Mouse (Mus musculus): Measurements from ENCODE around the gene Ovca2. TPM values are rescaled to one million over a fixed set of nuclear protein-coding genes. Genes with fewer than 3 reads are reported as not detected.

Ovca2 gene
- polyA plus RNA-seq, 1 experiment from 2014 or later = 26.7 TPM

- 20% methylated on average over 11 of the region's 11 CpGs for WGBS
- Histone ChIP-seq H3K27ac (ENCODE audit: low read length) (peak overlapping the region; percentile 91), H3K9ac (replicated peaks; ENCODE audit: low read depth, low read length) (no peak overlapping the region)
These were observed 31.4 kb downstream of the Ovca2 start for GRCm38 (mm10) chr11:75147106-75147845.

GRCm38 (mm10) chr11:75145841-75146240 is 32.8 kb downstream of the Ovca2 start:
- no peak overlapping the region for H3K4me3 ChIP-seq (ENCODE audit: low read depth, low read length)
- H3K36me3 ChIP-seq (ENCODE audit: control insufficient read depth, insufficient read depth, low read length) = peaks cover 13% of the 10 kb centered on the region
- H3K27ac ChIP-seq (ENCODE audit: low read length) = peak overlapping the region; percentile 30; the same call in 1 of the 2 replicates
- 69% methylated on average over 2 of the region's 2 CpGs for WGBS
- no peaks in the 10 kb centered on the region for H3K27me3 ChIP-seq (ENCODE audit: control insufficient read depth, insufficient read depth, low read length)
- peaks cover 52% of the 10 kb centered on the region for H3K4me1 ChIP-seq (ENCODE audit: control insufficient read depth, insufficient read depth, low read length)
- H3K9me3 ChIP-seq (ENCODE audit: control insufficient read depth, low read depth, low read length) = no peaks in the 10 kb centered on the region
- H3K9ac ChIP-seq (replicated peaks; ENCODE audit: low read depth, low read length) = no peak overlapping the region
- H3K4me2 ChIP-seq (replicated peaks; ENCODE audit: low read depth, low read length) = no peak overlapping the region
- no peak for ATAC-seq (ENCODE audit: insufficient number of reproducible peaks, insufficient read depth, low FRiP score, low read depth)

More at GRCm38 (mm10) chr11:75147106-75147845, 31.4 kb downstream of the Ovca2 start:
- H3K4me2 ChIP-seq (replicated peaks; ENCODE audit: low read depth, low read length) = 0 out of 2 replicates have a peak overlapping the region, but pooled peaks have one; percentile 3
- no peaks in the 10 kb centered on the region for H3K27me3 ChIP-seq (ENCODE audit: control insufficient read depth, insufficient read depth, low read length)
- peaks cover 38% of the 10 kb centered on the region for H3K4me1 ChIP-seq (ENCODE audit: control insufficient read depth, insufficient read depth, low read length)
- no peak overlapping the region for H3K4me3 ChIP-seq (ENCODE audit: low read depth, low read length)
- H3K9me3 ChIP-seq (ENCODE audit: control insufficient read depth, low read depth, low read length) = no peaks in the 10 kb centered on the region
- peak; percentile 76 for ATAC-seq (ENCODE audit: insufficient number of reproducible peaks, insufficient read depth, low FRiP score, low read depth)
- peaks cover 13% of the 10 kb centered on the region for H3K36me3 ChIP-seq (ENCODE audit: control insufficient read depth, insufficient read depth, low read length)

GRCm38 (mm10) chr11:75142749-75143148 is 35.9 kb downstream of the Ovca2 start:
- H3K9ac ChIP-seq (replicated peaks; ENCODE audit: low read depth, low read length) = no peak overlapping the region
- H3K27me3 ChIP-seq (ENCODE audit: control insufficient read depth, insufficient read depth, low read length) = no peaks in the 10 kb centered on the region
- peaks cover 66% of the 10 kb centered on the region for H3K4me1 ChIP-seq (ENCODE audit: control insufficient read depth, insufficient read depth, low read length)
- WGBS = 56% methylated on average over 4 of the region's 4 CpGs
- peak overlapping the region; percentile 91; the same call in 1 of the 2 replicates for H3K27ac ChIP-seq (ENCODE audit: low read length)
- no peak overlapping the region for H3K4me3 ChIP-seq (ENCODE audit: low read depth, low read length)
- no peak overlapping the region for H3K4me2 ChIP-seq (replicated peaks; ENCODE audit: low read depth, low read length)
- ATAC-seq (ENCODE audit: insufficient number of reproducible peaks, insufficient read depth, low FRiP score, low read depth) = 0 out of 2 replicates have a peak, but pooled peaks have one; percentile 23
- H3K36me3 ChIP-seq (ENCODE audit: control insufficient read depth, insufficient read depth, low read length) = peaks cover 13% of the 10 kb centered on the region
- H3K9me3 ChIP-seq (ENCODE audit: control insufficient read depth, low read depth, low read length) = no peaks in the 10 kb centered on the region

DNA sequence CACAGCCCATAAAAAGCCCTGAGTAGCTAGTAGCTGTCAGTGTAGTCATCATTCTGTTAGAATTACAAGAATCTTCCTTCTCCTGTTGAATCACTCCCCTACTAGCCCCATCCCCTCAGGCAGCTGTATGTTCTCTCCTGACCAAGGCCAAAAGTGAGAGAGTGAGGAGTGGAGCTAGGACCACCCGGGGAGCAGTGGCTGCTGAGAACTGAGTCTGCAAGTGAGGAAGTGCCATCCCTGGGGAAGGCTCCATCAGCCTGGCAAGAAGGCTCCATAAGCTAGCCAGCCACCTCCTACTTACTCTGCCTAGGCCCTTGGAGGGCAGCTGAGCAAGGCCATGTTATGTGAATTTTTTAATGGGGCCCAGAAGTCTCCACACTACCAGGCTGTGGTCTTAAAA is 36.7 kb downstream of the Ovca2 start:
- no peaks in the 10 kb centered on the region for H3K9me3 ChIP-seq (ENCODE audit: control insufficient read depth, low read depth, low read length)
- H3K9ac ChIP-seq (replicated peaks; ENCODE audit: low read depth, low read length) = no peak overlapping the region
- peaks cover 13% of the 10 kb centered on the region for H3K36me3 ChIP-seq (ENCODE audit: control insufficient read depth, insufficient read depth, low read length)
- 20% methylated on average over 1 of the region's 1 CpGs for WGBS
- peak overlapping the region; percentile 91 for H3K27ac ChIP-seq (ENCODE audit: low read length)
- peak; percentile 46; the same call in 1 of the 2 replicates for ATAC-seq (ENCODE audit: insufficient number of reproducible peaks, insufficient read depth, low FRiP score, low read depth)
- no peaks in the 10 kb centered on the region for H3K27me3 ChIP-seq (ENCODE audit: control insufficient read depth, insufficient read depth, low read length)
- peaks cover 57% of the 10 kb centered on the region for H3K4me1 ChIP-seq (ENCODE audit: control insufficient read depth, insufficient read depth, low read length)
- no peak overlapping the region for H3K4me3 ChIP-seq (ENCODE audit: low read depth, low read length)
- no peak overlapping the region for H3K4me2 ChIP-seq (replicated peaks; ENCODE audit: low read depth, low read length)

GRCm38 (mm10) chr11:75141038-75141437 is 37.6 kb downstream of the Ovca2 start:
- no peak overlapping the region for H3K9ac ChIP-seq (replicated peaks; ENCODE audit: low read depth, low read length)
- H3K4me3 ChIP-seq (ENCODE audit: low read depth, low read length) = no peak overlapping the region
- H3K27ac ChIP-seq (ENCODE audit: low read length) = peak overlapping the region; percentile 91
- H3K4me2 ChIP-seq (replicated peaks; ENCODE audit: low read depth, low read length) = no peak overlapping the region
- H3K36me3 ChIP-seq (ENCODE audit: control insufficient read depth, insufficient read depth, low read length) = peaks cover 13% of the 10 kb centered on the region
- 50% methylated on average over 3 of the region's 3 CpGs for WGBS
- no peaks in the 10 kb centered on the region for H3K27me3 ChIP-seq (ENCODE audit: control insufficient read depth, insufficient read depth, low read length)
- no peak for ATAC-seq (ENCODE audit: insufficient number of reproducible peaks, insufficient read depth, low FRiP score, low read depth)
- no peaks in the 10 kb centered on the region for H3K9me3 ChIP-seq (ENCODE audit: control insufficient read depth, low read depth, low read length)
- H3K4me1 ChIP-seq (ENCODE audit: control insufficient read depth, insufficient read depth, low read length) = peaks cover 55% of the 10 kb centered on the region

- H3K9me3 ChIP-seq (ENCODE audit: control insufficient read depth, low read depth, low read length) = no peaks in the 10 kb centered on the region
- no peaks in the 10 kb centered on the region for H3K27me3 ChIP-seq (ENCODE audit: control insufficient read depth, insufficient read depth, low read length)
- ATAC-seq (ENCODE audit: insufficient number of reproducible peaks, insufficient read depth, low FRiP score, low read depth) = no peak
- H3K27ac ChIP-seq (ENCODE audit: low read length) = peak overlapping the region; percentile 91; the same call in 1 of the 2 replicates
- H3K4me2 ChIP-seq (replicated peaks; ENCODE audit: low read depth, low read length) = no peak overlapping the region
- H3K4me1 ChIP-seq (ENCODE audit: control insufficient read depth, insufficient read depth, low read length) = peaks cover 51% of the 10 kb centered on the region
- no peak overlapping the region for H3K9ac ChIP-seq (replicated peaks; ENCODE audit: low read depth, low read length)
- 53% methylated on average over 5 of the region's 5 CpGs for WGBS
- no peak overlapping the region for H3K4me3 ChIP-seq (ENCODE audit: low read depth, low read length)
- H3K36me3 ChIP-seq (ENCODE audit: control insufficient read depth, insufficient read depth, low read length) = peaks cover 13% of the 10 kb centered on the region
These were observed 38.2 kb downstream of the Ovca2 start for GRCm38 (mm10) chr11:75140431-75140830.

DNA sequence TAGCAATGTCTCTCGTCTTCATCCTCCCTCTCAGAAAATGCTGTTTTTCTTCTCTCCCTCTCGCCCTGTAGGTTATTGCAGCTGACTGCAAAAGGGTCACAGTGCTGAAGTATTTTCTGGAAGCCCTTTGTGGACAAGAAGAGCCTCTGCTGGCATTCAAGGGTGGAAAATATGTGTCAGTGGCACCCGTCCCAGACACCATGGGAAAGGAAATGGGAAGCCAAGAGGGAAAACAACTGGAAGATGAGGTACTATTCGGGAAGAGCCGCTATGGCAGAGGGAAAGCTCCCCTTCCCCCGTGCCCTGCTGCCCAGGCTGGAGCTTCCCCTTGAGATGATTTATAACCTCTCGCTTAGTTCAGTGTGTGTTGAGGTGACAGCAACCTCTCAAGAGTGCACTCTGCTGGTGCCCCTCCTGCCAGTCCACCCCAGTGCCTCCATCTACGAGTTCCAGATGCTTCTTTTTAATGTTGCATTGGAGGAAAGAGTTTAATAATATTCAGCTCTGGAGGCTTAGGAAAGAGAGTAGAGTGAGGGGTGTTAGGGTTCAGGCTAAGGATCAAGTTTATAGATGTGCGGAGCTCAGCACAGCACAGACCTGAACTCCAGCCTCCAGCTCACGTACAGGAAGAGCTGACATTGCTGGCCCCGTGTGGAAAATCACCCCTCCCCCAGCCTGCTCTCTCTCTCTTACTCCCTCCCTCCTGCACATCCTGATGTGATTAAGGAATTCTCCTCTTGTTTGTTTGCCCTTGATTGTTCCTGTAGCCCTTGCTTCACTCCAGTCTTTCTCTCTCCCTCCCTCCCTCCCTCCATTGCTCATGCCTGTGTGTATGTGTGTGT is 39.3 kb downstream of the Ovca2 start:
- Histone ChIP-seq H3K4me1 (ENCODE audit: control insufficient read depth, insufficient read depth, low read length) (peaks cover 52% of the 10 kb centered on the region), H3K36me3 (ENCODE audit: control insufficient read depth, insufficient read depth, low read length) (peaks cover 13% of the 10 kb centered on the region), H3K4me3 (ENCODE audit: low read depth, low read length) (no peak overlapping the region), H3K9me3 (ENCODE audit: control insufficient read depth, low read depth, low read length) (no peaks in the 10 kb centered on the region), H3K4me2 (replicated peaks; ENCODE audit: low read depth, low read length) (no peak overlapping the region), H3K27ac (ENCODE audit: low read length) (peak overlapping the region; percentile 91), H3K27me3 (ENCODE audit: control insufficient read depth, insufficient read depth, low read length) (no peaks in the 10 kb centered on the region), H3K9ac (replicated peaks; ENCODE audit: low read depth, low read length) (no peak overlapping the region)
- WGBS = 22% methylated on average over 11 of the region's 11 CpGs
- peak; percentile 49; the same call in 1 of the 2 replicates for ATAC-seq (ENCODE audit: insufficient number of reproducible peaks, insufficient read depth, low FRiP score, low read depth)

DNA sequence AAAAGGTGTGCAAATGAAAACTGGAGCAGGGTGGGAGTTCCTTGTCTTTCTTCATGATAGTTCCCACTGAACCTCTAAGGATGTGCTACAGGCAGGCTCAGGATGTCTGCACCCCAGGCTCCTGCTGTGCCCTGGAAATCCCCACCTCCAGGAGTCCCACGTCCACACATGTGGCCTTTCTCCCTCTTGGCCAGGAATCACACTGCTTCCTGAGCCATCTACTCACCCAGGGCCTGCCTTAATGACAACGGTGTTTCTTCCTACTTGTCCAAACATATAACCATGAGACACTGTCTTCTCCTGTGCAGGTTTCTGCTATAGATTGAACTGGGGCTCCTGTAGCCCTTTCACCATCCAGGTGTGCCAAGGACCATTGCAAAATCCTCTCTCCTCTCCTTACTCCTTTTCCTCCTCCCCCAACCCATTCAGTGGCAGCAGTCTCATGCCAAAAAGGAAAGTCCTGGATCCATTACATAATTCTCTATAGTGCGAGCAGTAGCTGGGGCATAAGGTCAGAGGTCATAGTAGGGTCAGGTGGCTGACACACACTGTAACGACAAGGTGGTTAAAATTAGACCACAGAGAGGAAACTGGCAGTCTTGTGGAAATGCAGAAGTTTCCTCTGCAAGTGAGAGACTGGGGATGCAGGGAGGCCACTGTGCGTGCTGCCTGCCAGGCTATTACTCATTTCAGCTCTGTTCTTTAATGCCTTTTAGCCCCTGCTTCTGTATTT is 41.8 kb downstream of the Ovca2 start:
- H3K9me3 ChIP-seq (ENCODE audit: control insufficient read depth, low read depth, low read length) = no peaks in the 10 kb centered on the region
- no peak overlapping the region for H3K4me2 ChIP-seq (replicated peaks; ENCODE audit: low read depth, low read length)
- no peaks in the 10 kb centered on the region for H3K27me3 ChIP-seq (ENCODE audit: control insufficient read depth, insufficient read depth, low read length)
- no peak overlapping the region for H3K27ac ChIP-seq (ENCODE audit: low read length)
- no peak overlapping the region for H3K9ac ChIP-seq (replicated peaks; ENCODE audit: low read depth, low read length)
- no peak for ATAC-seq (ENCODE audit: insufficient number of reproducible peaks, insufficient read depth, low FRiP score, low read depth)
- WGBS = 38% methylated on average over 5 of the region's 5 CpGs
- no peak overlapping the region for H3K4me3 ChIP-seq (ENCODE audit: low read depth, low read length)
- H3K4me1 ChIP-seq (ENCODE audit: control insufficient read depth, insufficient read depth, low read length) = peaks cover 47% of the 10 kb centered on the region
- no peaks in the 10 kb centered on the region for H3K36me3 ChIP-seq (ENCODE audit: control insufficient read depth, insufficient read depth, low read length)
